Mouse (Mus musculus) kidney, adult 8-10 months (tissue): ENCODE data around the gene Mink1.

Source experiments
- DNase-seq, 2 experiments: peaks; one replicate each; pipeline ENCODE4 v3.0.0; 2022

Gene Mink1

GRCm38 (mm10) chr11:70638714-70639278, 76.1 kb downstream of the Mink1 start, which contains the start of gene Gp1ba:
Gene Gp1ba (plus strand): TSS chr11:70639122.
- DNase-seq: no peak

GRCm38 (mm10) chr11:70639976-70640375, 77.3 kb downstream of the Mink1 start:
- no peak for DNase-seq

GRCm38 (mm10) chr11:70641241-70641640, 78.6 kb downstream of the Mink1 start:
- DNase-seq: no peak

- no peak for DNase-seq
Measured at GRCm38 (mm10) chr11:70643051-70643450, 80.4 kb downstream of the Mink1 start.

GRCm38 (mm10) chr11:70644564-70645103, 82.0 kb downstream of the Mink1 start:
- DNase-seq: no peak

GRCm38 (mm10) chr11:70645461-70646258, 83.0 kb downstream of the Mink1 start:
- no peak for DNase-seq

GRCm38 (mm10) chr11:70646259-70646555, 83.5 kb downstream of the Mink1 start:
- DNase-seq: peak; percentile 52 to 61

GRCm38 (mm10) chr11:70646691-70647650, 84.3 kb downstream of the Mink1 start, which contains the start of the genes Rnf167 and Slc25a11:
Gene Rnf167 (plus strand): TSS chr11:70647235.
Gene Slc25a11 (minus strand): TSS chr11:70647479.
- DNase-seq: peak; percentile 98

GRCm38 (mm10) chr11:70647716-70648420, 85.2 kb downstream of the Mink1 start:
- DNase-seq: peak in 1 of 2 experiments; percentile 41

GRCm38 (mm10) chr11:70648512-70648911, 85.8 kb downstream of the Mink1 start:
- no peak for DNase-seq

- no peak for DNase-seq
Measured at GRCm38 (mm10) chr11:70649185-70649734, 86.6 kb downstream of the Mink1 start.

- no peak for DNase-seq
Measured at GRCm38 (mm10) chr11:70650322-70651175, 87.9 kb downstream of the Mink1 start.

- no peak for DNase-seq
Measured at GRCm38 (mm10) chr11:70651391-70651790, 88.7 kb downstream of the Mink1 start.

- DNase-seq: no peak
Measured at GRCm38 (mm10) chr11:70652029-70652883, 89.6 kb downstream of the Mink1 start.

GRCm38 (mm10) chr11:70652884-70653344, 90.2 kb downstream of the Mink1 start:
- DNase-seq: no peak

GRCm38 (mm10) chr11:70653345-70654197, 90.9 kb downstream of the Mink1 start:
- peak in 1 of 2 experiments; percentile 58 for DNase-seq

- peak; percentile 59 to 62 for DNase-seq
Measured at GRCm38 (mm10) chr11:70654198-70654922, 91.7 kb downstream of the Mink1 start, which contains the start of gene Pfn1. Gene Pfn1 (minus strand): TSS chr11:70654644.
